Mouse (Mus musculus): ENCODE measurements around the gene Tmem82. TPM values are rescaled to one million over a fixed set of nuclear protein-coding genes. Genes with fewer than 3 reads are reported as not detected.
A peak's percentile ranks its signal among the peaks of the same experiment; 100 is the strongest.
"Not testable (repeated sequence)": the region's sequence is repeated elsewhere in the genome, so short reads cannot be mapped to it uniquely, and the experiment has no call there.

The Tmem82 gene
- polyA plus RNA-seq, 1 experiment from 2014 or later: 0.99 TPM

- no peak for ATAC-seq (ENCODE audit: low read depth)
- no peak overlapping the region for H3K27ac ChIP-seq (ENCODE audit: low read length)
- no peak overlapping the region for H3K4me3 ChIP-seq (ENCODE audit: low read length)
- H3K4me1 ChIP-seq (replicated peaks; ENCODE audit: control insufficient read depth, insufficient read depth, low read length): peaks cover 9% of the 10 kb centered on the region
- 81% methylated on average over 5 of the region's 5 CpGs for WGBS
- no peak overlapping the region for H3K9ac ChIP-seq (ENCODE audit: low read length)
- no peaks in the 10 kb centered on the region for H3K27me3 ChIP-seq (ENCODE audit: control insufficient read depth, insufficient read depth, low read depth, low read length)
- H3K4me2 ChIP-seq (ENCODE audit: low read depth, low read length): no peak overlapping the region
- no peaks in the 10 kb centered on the region for H3K36me3 ChIP-seq (ENCODE audit: control insufficient read depth, insufficient read depth, low read length)
- no peaks in the 10 kb centered on the region for H3K9me3 ChIP-seq (ENCODE audit: control insufficient read depth, low read length)
Observed at GRCm38 (mm10) chr4:141568966-141569365, 49.5 kb downstream of the Tmem82 start.

DNA sequence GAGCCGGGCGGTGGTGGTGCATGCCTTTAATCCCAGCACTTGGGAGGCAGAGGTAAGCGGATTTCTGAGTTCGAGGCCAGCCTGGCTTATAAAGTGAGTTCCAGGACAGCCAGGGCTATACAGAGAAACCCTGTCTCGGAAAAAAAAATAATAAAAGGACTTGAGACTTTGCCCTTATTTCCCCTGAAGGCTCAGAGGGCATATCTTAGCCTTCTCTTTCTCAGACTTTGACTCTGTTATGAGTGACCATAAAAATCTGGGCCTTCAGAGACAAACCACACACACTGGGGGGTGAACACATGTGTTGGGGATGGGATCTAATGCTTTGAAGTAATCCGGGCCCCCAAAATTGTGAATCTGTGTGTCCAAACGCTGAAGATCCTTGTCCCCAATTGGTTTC, 51.3 kb downstream of the Tmem82 start:
- H3K9ac ChIP-seq (ENCODE audit: low read length); H3K36me3 ChIP-seq (ENCODE audit: control insufficient read depth, insufficient read depth, low read length); H3K4me2 ChIP-seq (ENCODE audit: low read depth, low read length); H3K4me1 ChIP-seq (replicated peaks; ENCODE audit: control insufficient read depth, insufficient read depth, low read length); H3K27me3 ChIP-seq (ENCODE audit: control insufficient read depth, insufficient read depth, low read depth, low read length); H3K9me3 ChIP-seq (ENCODE audit: control insufficient read depth, low read length); H3K4me3 ChIP-seq (ENCODE audit: low read length); H3K27ac ChIP-seq (ENCODE audit: low read length); ATAC-seq (ENCODE audit: low read depth): not testable (repeated sequence)
- WGBS: 93% methylated on average over 7 of the region's 7 CpGs

- Histone ChIP-seq H3K27ac (ENCODE audit: low read length) (no peak overlapping the region), H3K4me1 (replicated peaks; ENCODE audit: control insufficient read depth, insufficient read depth, low read length) (peaks cover 6% of the 10 kb centered on the region), H3K9me3 (ENCODE audit: control insufficient read depth, low read length) (no peaks in the 10 kb centered on the region), H3K36me3 (ENCODE audit: control insufficient read depth, insufficient read depth, low read length) (no peaks in the 10 kb centered on the region), H3K9ac (ENCODE audit: low read length) (no peak overlapping the region), H3K4me2 (ENCODE audit: low read depth, low read length) (no peak overlapping the region), H3K27me3 (ENCODE audit: control insufficient read depth, insufficient read depth, low read depth, low read length) (no peaks in the 10 kb centered on the region), H3K4me3 (ENCODE audit: low read length) (no peak overlapping the region)
- WGBS: 81% methylated on average over 6 of the region's 6 CpGs
- no peak for ATAC-seq (ENCODE audit: low read depth)
Observed at GRCm38 (mm10) chr4:141566187-141566586, 52.2 kb downstream of the Tmem82 start.

DNA sequence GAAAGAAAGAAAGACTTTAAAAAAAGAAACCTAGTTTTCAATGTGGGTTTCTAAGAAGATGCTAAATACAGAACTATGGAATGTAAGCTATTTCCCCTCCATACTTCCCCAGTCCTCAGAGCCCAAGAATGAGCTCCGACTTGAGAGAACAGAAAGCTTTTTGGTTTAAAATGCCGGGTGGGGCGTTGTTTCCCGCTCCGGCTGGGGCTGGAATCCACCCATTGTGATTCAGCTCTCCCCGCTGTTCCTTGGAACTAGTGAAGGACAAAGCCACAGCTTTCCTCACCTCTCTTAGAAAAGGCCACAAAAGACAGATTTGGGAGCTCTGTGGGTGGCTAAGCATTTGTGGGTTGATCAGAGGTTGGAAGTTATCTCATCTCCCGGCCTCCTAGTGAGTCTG, 53.1 kb downstream of the Tmem82 start:
- no peak overlapping the region for H3K4me3 ChIP-seq (ENCODE audit: low read length)
- peak; percentile 23; the same call in 1 of the 2 replicates for ATAC-seq (ENCODE audit: low read depth)
- no peak overlapping the region for H3K9ac ChIP-seq (ENCODE audit: low read length)

DNA sequence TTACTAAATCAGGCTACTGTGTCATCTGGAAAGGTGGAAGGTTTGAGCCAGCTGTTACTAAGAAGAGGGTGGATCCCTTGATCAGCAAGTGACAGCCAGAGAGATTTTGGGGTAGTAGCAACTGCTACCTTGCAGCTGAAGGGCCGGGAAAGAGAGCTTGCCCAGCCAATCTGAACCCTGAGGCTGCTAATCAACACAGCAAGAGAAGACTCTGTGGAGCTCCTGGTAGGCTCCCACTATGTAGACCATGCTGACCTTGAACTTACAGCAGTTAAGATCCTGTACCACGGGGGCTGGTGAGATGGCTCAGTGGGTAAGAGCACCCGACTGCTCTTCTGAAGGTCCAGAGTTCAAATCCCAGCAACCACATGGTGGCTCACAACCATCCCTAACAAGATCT, 53.8 kb downstream of the Tmem82 start:
- Histone ChIP-seq H3K36me3 (ENCODE audit: control insufficient read depth, insufficient read depth, low read length) (no peaks in the 10 kb centered on the region), H3K4me2 (ENCODE audit: low read depth, low read length) (no peak overlapping the region), H3K4me3 (ENCODE audit: low read length) (no peak overlapping the region), H3K9ac (ENCODE audit: low read length) (no peak overlapping the region), H3K9me3 (ENCODE audit: control insufficient read depth, low read length) (no peaks in the 10 kb centered on the region), H3K4me1 (replicated peaks; ENCODE audit: control insufficient read depth, insufficient read depth, low read length) (peaks cover 7% of the 10 kb centered on the region), H3K27ac (ENCODE audit: low read length) (no peak overlapping the region), H3K27me3 (ENCODE audit: control insufficient read depth, insufficient read depth, low read depth, low read length) (no peaks in the 10 kb centered on the region)
- 83% methylated on average over 3 of the region's 3 CpGs for WGBS
- ATAC-seq (ENCODE audit: low read depth): no peak

More for the DNA sequence above, 53.1 kb downstream of the Tmem82 start:
- Histone ChIP-seq H3K4me1 (replicated peaks; ENCODE audit: control insufficient read depth, insufficient read depth, low read length) (peaks cover 6% of the 10 kb centered on the region), H3K27me3 (ENCODE audit: control insufficient read depth, insufficient read depth, low read depth, low read length) (no peaks in the 10 kb centered on the region), H3K9me3 (ENCODE audit: control insufficient read depth, low read length) (no peaks in the 10 kb centered on the region), H3K4me2 (ENCODE audit: low read depth, low read length) (no peak overlapping the region), H3K27ac (ENCODE audit: low read length) (peak overlapping the region; percentile 51), H3K36me3 (ENCODE audit: control insufficient read depth, insufficient read depth, low read length) (no peaks in the 10 kb centered on the region)
- WGBS: 38% methylated on average over 7 of the region's 7 CpGs

- ATAC-seq (ENCODE audit: low read depth): no peak
- WGBS: 95% methylated on average over 4 of the region's 4 CpGs
- Histone ChIP-seq H3K4me1 (replicated peaks; ENCODE audit: control insufficient read depth, insufficient read depth, low read length) (peaks cover 11% of the 10 kb centered on the region), H3K27me3 (ENCODE audit: control insufficient read depth, insufficient read depth, low read depth, low read length) (no peaks in the 10 kb centered on the region), H3K4me2 (ENCODE audit: low read depth, low read length) (no peak overlapping the region), H3K9ac (ENCODE audit: low read length) (no peak overlapping the region), H3K4me3 (ENCODE audit: low read length) (no peak overlapping the region), H3K36me3 (ENCODE audit: control insufficient read depth, insufficient read depth, low read length) (no peaks in the 10 kb centered on the region), H3K9me3 (ENCODE audit: control insufficient read depth, low read length) (no peaks in the 10 kb centered on the region), H3K27ac (ENCODE audit: low read length) (no peak overlapping the region)
Observed at GRCm38 (mm10) chr4:141564209-141564608, 54.2 kb downstream of the Tmem82 start.

Other genes starting within 250 kb of the Tmem82 start
- gene Clcnka, start 219.9 kb downstream of the Tmem82 start, polyA plus RNA-seq (2015; fragmentation: Nextera tagmentation; extraction: Ambion mirVana): 0.24 and 0.28 TPM in 2 replicates
- 0.39 TPM in 1 of 2 replicates, not detected in the other for gene Clcnkb, start 202.6 kb downstream of the Tmem82 start, polyA plus RNA-seq (2015; fragmentation: Nextera tagmentation; extraction: Ambion mirVana)
- gene Hspb7, start 197.9 kb downstream of the Tmem82 start, polyA plus RNA-seq (2015; fragmentation: Nextera tagmentation; extraction: Ambion mirVana): 6.4 and 10.6 TPM in 2 replicates
- not detected in 2 replicates for gene Srarp, start 182.5 kb downstream of the Tmem82 start, polyA plus RNA-seq (2015; fragmentation: Nextera tagmentation; extraction: Ambion mirVana)
- 30.6 and 30.8 TPM in 2 replicates for gene Zbtb17, start 174.0 kb downstream of the Tmem82 start, polyA plus RNA-seq (2015; fragmentation: Nextera tagmentation; extraction: Ambion mirVana)
- 6.9 and 7.4 TPM in 2 replicates for gene Spen, start 80.0 kb downstream of the Tmem82 start, polyA plus RNA-seq (2015; fragmentation: Nextera tagmentation; extraction: Ambion mirVana)
- 71.4 and 76.1 TPM in 2 replicates for gene Fblim1, start 12.5 kb downstream of the Tmem82 start, polyA plus RNA-seq (2015; fragmentation: Nextera tagmentation; extraction: Ambion mirVana)
- 0.18 and 0.20 TPM in 2 replicates for gene Slc25a34, start 5.2 kb upstream of the Tmem82 start, polyA plus RNA-seq (2015; fragmentation: Nextera tagmentation; extraction: Ambion mirVana)
- gene Plekhm2, start 46.3 kb upstream of the Tmem82 start, polyA plus RNA-seq (2015; fragmentation: Nextera tagmentation; extraction: Ambion mirVana): 5.7 and 6.9 TPM in 2 replicates
- not detected in 2 replicates for gene Rsc1a1, start 67.0 kb upstream of the Tmem82 start, polyA plus RNA-seq (2015; fragmentation: Nextera tagmentation; extraction: Ambion mirVana)
- 18.1 and 18.3 TPM in 2 replicates for gene Ddi2, start 104.8 kb upstream of the Tmem82 start, polyA plus RNA-seq (2015; fragmentation: Nextera tagmentation; extraction: Ambion mirVana)
- gene Agmat, start 128.0 kb upstream of the Tmem82 start, polyA plus RNA-seq (2015; fragmentation: Nextera tagmentation; extraction: Ambion mirVana): 0.21 and 1.4 TPM in 2 replicates
- 4.3 and 4.7 TPM in 2 replicates for gene Dnajc16, start 172.3 kb upstream of the Tmem82 start, polyA plus RNA-seq (2015; fragmentation: Nextera tagmentation; extraction: Ambion mirVana)
- 23.9 and 24.6 TPM in 2 replicates for gene Casp9, start 175.0 kb upstream of the Tmem82 start, polyA plus RNA-seq (2015; fragmentation: Nextera tagmentation; extraction: Ambion mirVana)
- gene Cela2a, start 207.5 kb upstream of the Tmem82 start, polyA plus RNA-seq (2015; fragmentation: Nextera tagmentation; extraction: Ambion mirVana): not detected in 2 replicates
- gene Ctrc, start 227.7 kb upstream of the Tmem82 start, polyA plus RNA-seq (2015; fragmentation: Nextera tagmentation; extraction: Ambion mirVana): not detected in 2 replicates

All from lung, embryonic 16.5 days (tissue).